Mouse (Mus musculus) heart, embryonic 10.5 days (tissue): ENCODE data around the gene Arhgap35. TPM values are rescaled to one million over a fixed set of nuclear protein-coding genes. Genes with fewer than 3 reads are reported as not detected.
"Not testable (repeated sequence)": the region's sequence is repeated elsewhere in the genome, so short reads cannot be mapped to it uniquely, and the experiment has no call there.

ENCODE experiments used
- DNase-seq: peaks from one replicate; pipeline ENCODE4 v3.0.0-alpha.2; 2017; ENCODE audit warnings: low spot score
- H3K27ac ChIP-seq: fragments of 300-500 bp; sonication (generic); 2 replicates; pipeline ENCODE4 v1.5.1; 2016; ENCODE audit warnings: mild to moderate bottlenecking
- H3K27me3 ChIP-seq: fragments of 300-500 bp; sonication (generic); 2 replicates; pipeline ENCODE4 v1.6.1; 2016; ENCODE audit warnings: mild to moderate bottlenecking; ENCODE audit not compliant: poor library complexity, insufficient read depth, severe bottlenecking
- H3K36me3 ChIP-seq: fragments of 300-500 bp; sonication (generic); 2 replicates; pipeline ENCODE4 v1.6.1; 2016; ENCODE audit warnings: mild to moderate bottlenecking, moderate library complexity
- H3K4me1 ChIP-seq: fragments of 300-500 bp; sonication (generic); 2 replicates; pipeline ENCODE4 v1.6.1; 2016; ENCODE audit warnings: mild to moderate bottlenecking
- H3K4me3 ChIP-seq: fragments of 300-500 bp; sonication (generic); 2 replicates; pipeline ENCODE4 v1.5.1; 2016; ENCODE audit warnings: mild to moderate bottlenecking, moderate library complexity
- H3K9me3 ChIP-seq: fragments of 300-500 bp; sonication (generic); 2 replicates; pipeline ENCODE4 v1.6.1; 2016; ENCODE audit warnings: mild to moderate bottlenecking, moderate library complexity
- WGBS: fragments of 180-500 bp; shearing (Covaris S2); methylation state at CpG from one replicate; pipeline ENCODE4 v1.1.7; 2016; 5-methylcytosine and 5-hydroxymethylcytosine counted together
- polyA plus RNA-seq: library from polyadenylated mRNA; unstranded; fragments of >200 nt; fragmentation: Nextera tagmentation; extraction: Ambion mirVana; gene quantifications from 2 replicates; pipeline ENCODE4 v1.2.1, GENCODE M21; 2016

Gene Arhgap35
- 18.3 and 20.0 TPM in 2 replicates for polyA plus RNA-seq

- Histone ChIP-seq H3K4me1 (peaks cover 51% of the 10 kb centered on the region), H3K4me3 (peak within 1 kb of the TSS; percentile 94), H3K27me3 (no peaks in the 10 kb centered on the region), H3K36me3 (no peaks in the 10 kb centered on the region), H3K9me3 (no peaks in the 10 kb centered on the region), H3K27ac (peak within 1 kb of the TSS; percentile 100)
- peak; percentile 99 for DNase-seq
- WGBS = under 1% methylated on average over 77 of the region's 78 CpGs
Observed at GRCm38 (mm10) chr7:16614888-16615715, at the start of gene Arhgap35. Gene Arhgap35 (minus strand): TSS chr7:16614993.

GRCm38 (mm10) chr7:16644260-16644659 is 29.5 kb upstream of the Arhgap35 start:
- no peak overlapping the region for H3K4me3 ChIP-seq
- no peaks in the 10 kb centered on the region for H3K36me3 ChIP-seq
- no peak overlapping the region for H3K27ac ChIP-seq
- WGBS = 74% methylated on average over 12 of the region's 12 CpGs
- H3K4me1 ChIP-seq = 0 out of 2 replicates have a peak, but pooled peaks cover 2% of the 10 kb centered on the region
- no peak for DNase-seq
- H3K27me3 ChIP-seq = no peaks in the 10 kb centered on the region
- no peaks in the 10 kb centered on the region for H3K9me3 ChIP-seq

DNA sequence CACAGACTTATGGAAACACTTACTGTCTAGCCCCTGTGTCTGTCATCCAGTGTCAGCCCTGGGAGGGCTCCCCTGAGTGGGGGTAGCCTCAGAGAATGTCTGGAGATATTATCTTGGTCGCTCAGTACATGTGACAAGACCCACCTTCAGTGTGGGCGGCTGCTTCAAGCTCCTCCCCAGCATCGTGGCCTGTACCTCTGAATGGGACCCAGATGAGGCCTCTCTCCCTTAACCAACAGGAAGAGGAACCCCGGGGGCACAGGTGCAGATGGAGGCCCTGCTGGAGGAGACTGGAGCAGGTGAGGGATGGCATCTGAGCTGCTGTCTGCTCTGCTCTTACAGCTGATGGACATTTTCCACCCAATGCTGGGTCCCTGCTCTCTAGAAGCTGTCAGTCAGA is 28.3 kb upstream of the Arhgap35 start:
- not testable (repeated sequence) for H3K27ac ChIP-seq, H3K27me3 ChIP-seq, H3K4me3 ChIP-seq, DNase-seq, H3K36me3 ChIP-seq, H3K9me3 ChIP-seq, H3K4me1 ChIP-seq
- 41% methylated on average over 4 of the region's 4 CpGs for WGBS

DNA sequence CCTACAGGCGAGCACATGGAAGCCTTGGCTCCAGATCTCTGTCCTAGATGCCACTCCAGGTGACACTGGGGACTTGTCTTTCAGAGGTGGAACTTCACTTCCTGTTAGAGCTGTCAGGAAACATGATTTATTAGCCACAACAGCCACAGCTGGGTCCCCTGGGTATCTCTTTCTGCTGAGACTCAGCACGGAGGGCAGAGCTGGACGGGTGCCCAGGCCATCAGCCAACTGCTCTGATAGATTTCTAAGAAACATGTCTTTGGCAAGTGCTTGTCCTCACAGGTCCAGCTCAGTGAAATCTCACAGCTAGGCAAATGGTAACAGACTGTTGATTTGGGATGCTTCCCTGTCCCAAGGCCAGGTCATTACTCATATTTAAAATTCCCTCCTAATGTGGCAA is 24.2 kb upstream of the Arhgap35 start:
- H3K27me3 ChIP-seq = no peaks in the 10 kb centered on the region
- H3K27ac ChIP-seq = no peak overlapping the region
- whole genome bisulfite sequencing = 84% methylated on average over 3 of the region's 3 CpGs
- no peak overlapping the region for H3K4me3 ChIP-seq
- peaks cover 5% of the 10 kb centered on the region for H3K4me1 ChIP-seq
- no peaks in the 10 kb centered on the region for H3K36me3 ChIP-seq
- DNase-seq = no peak
- H3K9me3 ChIP-seq = no peaks in the 10 kb centered on the region

DNA sequence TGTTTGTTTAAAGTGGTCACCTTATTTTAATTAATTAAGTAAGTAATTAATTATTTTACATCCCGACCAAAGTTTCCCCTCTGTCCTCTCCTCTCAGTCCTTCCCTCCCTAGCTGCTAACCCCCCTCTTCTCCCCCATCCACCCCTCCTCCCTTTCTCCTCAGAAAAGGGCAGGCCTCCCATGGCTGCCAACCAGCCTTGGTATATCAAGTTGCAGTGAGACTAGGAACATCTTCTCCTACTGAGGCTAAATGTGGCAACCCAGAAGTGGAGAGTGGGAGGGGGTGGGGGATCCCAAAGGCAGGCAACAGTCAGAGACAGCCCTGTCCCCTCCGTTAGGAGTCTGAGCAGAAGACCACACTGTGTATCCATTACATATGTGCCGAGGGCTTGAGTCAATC is 20.3 kb upstream of the Arhgap35 start:
- 51% methylated on average over 3 of the region's 3 CpGs for WGBS
- peaks cover 5% of the 10 kb centered on the region for H3K4me1 ChIP-seq
- H3K9me3 ChIP-seq = no peaks in the 10 kb centered on the region; the same call in 1 of the 2 replicates
- H3K4me3 ChIP-seq = no peak overlapping the region
- DNase-seq = no peak
- no peaks in the 10 kb centered on the region for H3K27me3 ChIP-seq
- no peaks in the 10 kb centered on the region for H3K36me3 ChIP-seq
- H3K27ac ChIP-seq = no peak overlapping the region

DNA sequence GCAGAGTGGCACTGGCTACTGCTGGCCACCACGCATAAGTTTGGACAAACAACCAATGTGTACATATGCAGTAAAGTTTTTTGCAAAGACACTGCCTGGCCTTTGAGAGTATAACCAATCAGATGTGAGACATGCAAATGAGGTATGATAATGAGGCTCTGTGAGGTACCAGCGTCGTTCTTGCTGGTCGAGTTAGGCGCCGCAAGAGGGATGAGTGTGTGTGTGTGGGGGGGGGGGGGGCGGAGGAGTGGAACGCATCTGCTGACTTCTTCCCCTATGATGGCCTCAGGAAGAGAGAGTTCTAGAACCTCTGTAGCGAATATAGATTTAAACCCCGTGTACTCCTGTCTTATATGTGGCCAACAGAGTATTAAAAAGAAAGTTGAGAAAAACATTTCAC is 19.1 kb upstream of the Arhgap35 start:
- not testable (repeated sequence) for H3K36me3 ChIP-seq, H3K4me3 ChIP-seq, H3K4me1 ChIP-seq, DNase-seq, H3K9me3 ChIP-seq, H3K27me3 ChIP-seq, H3K27ac ChIP-seq
- 15% methylated on average over 10 of the region's 10 CpGs for WGBS

DNA sequence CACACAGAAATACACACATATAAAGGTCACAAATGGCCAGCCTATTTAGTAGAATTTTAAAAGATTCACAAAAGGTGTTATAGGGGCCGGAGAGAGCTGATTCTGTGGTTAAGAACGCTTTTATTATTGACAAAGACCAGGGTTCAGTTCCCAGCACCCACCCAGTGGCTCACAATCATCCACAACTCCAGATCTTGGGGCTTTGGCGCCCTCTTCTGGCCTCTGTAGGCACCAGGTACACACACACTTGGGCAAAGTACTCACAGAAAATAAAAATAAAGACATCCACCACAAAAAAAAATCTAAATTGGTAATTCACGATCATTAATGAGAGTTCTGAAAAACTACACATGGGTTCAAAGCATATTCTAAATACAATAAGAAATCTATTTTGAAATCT is 17.1 kb upstream of the Arhgap35 start:
- DNase-seq = no peak
- 66% methylated on average over 4 of the region's 4 CpGs for WGBS
- no peak overlapping the region for H3K27ac ChIP-seq
- H3K36me3 ChIP-seq = no peaks in the 10 kb centered on the region
- peaks cover 5% of the 10 kb centered on the region for H3K4me1 ChIP-seq
- H3K27me3 ChIP-seq = no peaks in the 10 kb centered on the region
- no peaks in the 10 kb centered on the region; the same call in 1 of the 2 replicates for H3K9me3 ChIP-seq
- H3K4me3 ChIP-seq = no peak overlapping the region

DNA sequence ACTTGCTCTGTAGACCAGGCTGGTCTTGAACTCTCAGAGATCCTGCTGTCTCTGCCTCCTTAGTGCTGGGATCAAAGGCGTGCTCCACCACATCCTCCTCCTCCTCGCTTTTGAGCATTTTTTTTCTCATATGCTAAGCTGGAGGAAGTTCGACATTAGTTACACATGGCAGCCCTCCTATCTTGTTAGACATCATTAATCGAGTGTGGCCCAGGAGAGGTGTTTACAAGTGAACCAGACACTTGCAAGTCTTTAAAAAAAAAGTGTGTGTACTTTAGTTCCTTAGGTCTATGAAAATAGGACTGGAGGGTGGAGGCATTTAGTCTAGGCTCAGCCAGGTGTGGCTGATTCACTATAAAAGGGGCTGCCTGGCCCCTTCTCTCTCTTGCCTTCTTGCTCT is 16.2 kb upstream of the Arhgap35 start:
- WGBS = 74% methylated on average over 4 of the region's 4 CpGs
- no peak overlapping the region for H3K27ac ChIP-seq

DNA sequence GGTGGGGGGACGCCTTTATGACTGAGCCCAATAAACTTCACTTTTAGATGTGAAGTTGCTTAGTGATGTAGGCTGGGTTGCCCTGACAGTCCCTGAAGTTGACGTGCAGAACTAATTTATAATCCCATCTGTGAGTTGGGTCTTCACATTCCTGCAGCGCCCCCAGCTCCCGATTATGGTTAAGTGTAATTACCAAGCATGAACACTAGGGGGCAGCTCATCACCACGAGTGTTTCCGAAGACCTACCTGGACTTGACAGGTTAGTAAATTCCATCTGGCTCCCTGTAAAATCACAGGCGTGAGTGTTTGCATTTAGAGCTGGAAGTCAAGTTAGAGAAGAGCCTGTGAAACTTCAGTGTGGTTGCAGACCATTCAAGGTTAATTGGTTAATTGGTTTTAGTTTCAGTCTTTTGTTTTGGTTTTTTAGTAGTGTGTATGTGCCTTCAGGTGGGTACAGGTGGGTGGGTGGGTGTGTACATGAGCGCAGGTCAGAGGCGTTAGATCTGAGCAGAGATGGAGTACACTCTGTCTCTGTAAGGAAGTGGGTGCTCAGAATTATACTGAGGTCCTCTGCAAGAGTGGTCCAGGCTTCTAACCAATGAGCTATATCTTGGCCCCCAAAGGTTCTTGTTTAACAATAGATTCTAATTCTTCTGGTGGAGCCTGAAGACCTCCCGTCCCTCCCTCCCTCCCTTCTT is 15.0 kb upstream of the Arhgap35 start:
- no peak for DNase-seq
- Histone ChIP-seq H3K27ac (no peak overlapping the region), H3K9me3 (no peaks in the 10 kb centered on the region; the same call in 1 of the 2 replicates), H3K4me3 (no peak overlapping the region), H3K36me3 (no peaks in the 10 kb centered on the region), H3K4me1 (no peaks in the 10 kb centered on the region), H3K27me3 (no peaks in the 10 kb centered on the region)
- WGBS = 14% methylated on average over 10 of the region's 10 CpGs

More for the DNA sequence above, 16.2 kb upstream of the Arhgap35 start:
- Histone ChIP-seq H3K4me3 (no peak overlapping the region), H3K27me3 (no peaks in the 10 kb centered on the region), H3K9me3 (no peaks in the 10 kb centered on the region; the same call in 1 of the 2 replicates), H3K4me1 (peaks cover 5% of the 10 kb centered on the region), H3K36me3 (no peaks in the 10 kb centered on the region)
- DNase-seq = no peak

DNA sequence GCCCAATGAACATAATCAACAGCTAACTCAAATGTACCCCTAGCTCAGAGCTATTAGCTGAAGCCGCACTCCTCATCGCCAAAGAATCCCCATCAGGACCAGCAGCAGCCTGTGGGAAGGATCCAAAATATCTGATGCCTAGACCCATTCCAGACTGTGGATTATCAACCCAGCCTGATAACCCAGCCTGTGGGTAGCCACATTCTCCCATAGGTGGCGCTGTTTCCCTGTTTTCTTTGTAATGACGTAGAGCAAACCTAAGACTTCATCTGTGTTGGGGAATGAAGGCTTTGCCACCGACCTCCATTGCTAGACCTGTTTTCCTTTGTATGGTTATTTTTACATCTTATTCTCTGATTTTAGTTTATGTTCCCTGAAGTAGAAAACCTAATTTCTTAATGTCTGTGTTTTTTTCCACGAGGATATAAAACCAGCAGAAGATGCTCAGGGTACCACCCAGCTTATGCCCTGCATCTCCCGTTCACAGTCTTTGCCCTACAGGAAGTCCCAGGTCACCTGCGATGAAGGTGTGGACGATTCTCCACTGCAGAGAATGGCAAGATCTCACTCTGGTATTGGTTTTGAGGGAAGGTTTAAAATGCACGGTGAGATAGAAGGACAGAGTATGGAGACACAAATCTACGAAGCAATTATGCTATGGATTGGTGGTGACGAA is 13.4 kb upstream of the Arhgap35 start:
- no peaks in the 10 kb centered on the region for H3K27me3 ChIP-seq
- no peak overlapping the region for H3K27ac ChIP-seq
- 36% methylated on average over 12 of the region's 12 CpGs for WGBS
- no peaks in the 10 kb centered on the region; the same call in 1 of the 2 replicates for H3K9me3 ChIP-seq
- no peaks in the 10 kb centered on the region for H3K4me1 ChIP-seq
- peak; percentile 81 for DNase-seq
- no peak overlapping the region for H3K4me3 ChIP-seq
- no peaks in the 10 kb centered on the region for H3K36me3 ChIP-seq

DNA sequence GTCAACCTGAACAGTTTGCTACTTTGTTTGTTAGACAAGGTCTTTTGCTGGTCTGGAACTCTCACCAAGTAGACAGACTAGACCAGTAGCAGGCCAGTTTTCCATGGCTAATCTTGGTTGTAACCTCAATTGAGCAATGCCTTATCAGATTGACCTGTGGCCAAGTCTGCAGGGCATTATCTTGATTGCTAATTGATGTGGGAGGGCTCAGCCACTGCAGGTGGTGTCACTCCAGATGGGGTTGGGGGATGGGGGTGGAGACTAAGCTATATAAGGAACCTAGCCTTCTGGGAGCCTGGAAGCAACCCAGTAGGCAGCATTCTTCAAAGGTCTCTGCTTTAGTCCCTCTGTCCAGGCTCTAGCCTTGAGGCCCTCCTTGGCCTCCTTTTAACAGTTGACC is 8.9 kb upstream of the Arhgap35 start:
- Histone ChIP-seq H3K9me3 (no peaks in the 10 kb centered on the region), H3K4me3 (no peak overlapping the region), H3K4me1 (peaks cover 4% of the 10 kb centered on the region; the same call in 1 of the 2 replicates), H3K36me3 (no peaks in the 10 kb centered on the region), H3K27ac (no peak overlapping the region), H3K27me3 (no peaks in the 10 kb centered on the region)
- DNase-seq = no peak

DNA sequence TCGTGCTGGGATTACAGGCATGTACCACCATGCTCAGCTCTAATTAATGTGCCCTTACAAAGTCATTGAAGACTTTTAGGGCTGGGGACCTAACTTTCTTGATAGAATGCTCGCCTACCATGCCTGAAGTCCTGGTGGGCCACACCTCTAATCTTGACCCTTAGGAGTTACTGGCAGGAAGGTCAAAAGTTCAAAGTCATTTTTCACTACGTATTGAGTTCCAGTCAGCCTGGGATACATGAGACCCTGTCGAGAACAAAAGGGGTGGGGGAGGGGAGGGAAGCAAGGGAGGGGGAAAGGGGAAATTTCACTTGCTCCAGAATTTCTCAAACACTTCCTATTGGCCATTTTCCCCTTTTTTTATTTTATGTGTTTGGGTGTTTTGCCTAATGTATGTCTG is 8.3 kb upstream of the Arhgap35 start:
- H3K36me3 ChIP-seq = no peaks in the 10 kb centered on the region
- H3K27ac ChIP-seq = no peak overlapping the region
- no peaks in the 10 kb centered on the region for H3K9me3 ChIP-seq
- 49% methylated on average over 4 of the region's 4 CpGs for WGBS
- peaks cover 10% of the 10 kb centered on the region; the same call in 1 of the 2 replicates for H3K4me1 ChIP-seq
- H3K4me3 ChIP-seq = no peak overlapping the region
- no peaks in the 10 kb centered on the region for H3K27me3 ChIP-seq
- DNase-seq = no peak
